Comparison of ENCODE assay signal across 18 mouse cellular contexts in genomic region chr10:85242701-85243100, GRCm38 (mm10).
DNase-seq lines count a peak whose midpoint lies in the region; ATAC-seq lines count a peak whose summit lies in the region.
"Had no signal": no experiment of that assay in that cellular context is flagged by ENCODE, and none has a peak within 500 bp of the region (broad histone marks: within the 10 kb centered on the region; RNA-seq: fewer than 3 reads in every experiment).

No protein-coding gene starts in this region.

- no peak for DNase-seq in cerebellum, postnatal 4 days (ENCODE audit: low spot score in 2 of 2)
- DNase-seq in cerebellum, adult 9-10 months = peak; percentile 85
- peak; percentile 78 to 86 for DNase-seq in cerebellum, postnatal 25 days
- DNase-seq in right cerebral cortex, postnatal 10 days (ENCODE audit: low spot score in 2 of 2) = no peak
- DNase-seq in retina, embryonic 14.5 days (ENCODE audit: low spot score) = no peak
- DNase-seq in c-Kit-positive CD71-positive TER-119-positive erythroid progenitor cells, embryonic 14.5 days (ENCODE audit: low spot score) = no peak
- DNase-seq: adrenal gland, postnatal 10 days; B cell, adult 2 months; gastrocnemius, postnatal 36 days; heart, adult 11 months; heart, postnatal 36 days; kidney, adult 9 months had no signal

- ATAC-seq in cerebellum, adult (ENCODE audit: insufficient number of reproducible peaks, low FRiP score, low TSS enrichment) = peak; percentile 95
- ATAC-seq: CD4-positive, CD25-positive, alpha-beta regulatory T cell, adult 4 months; forebrain, embryonic 14.5 days; hindbrain, embryonic 16.5 days; inflammation-experienced regulatory T-cells, adult 6 months; intestine, postnatal 0 days had no signal

Comparison
In these comparisons a context has a peak if more than half of its experiments do, and no peak if none do; other contexts are left out.
1. DNase-seq: peak in cerebellum, adult 9-10 months (single experiment) and cerebellum, postnatal 25 days (2 of 2); none in cerebellum, postnatal 4 days (0 of 2), right cerebral cortex, postnatal 10 days (0 of 2), retina, embryonic 14.5 days (single experiment) and c-Kit-positive CD71-positive TER-119-positive erythroid progenitor cells, embryonic 14.5 days (single experiment).